Mouse (Mus musculus) cerebellum, adult 11-12 months (tissue): ENCODE results near the gene Tmem258.

ENCODE experiments used
- DNase-seq: peaks from one replicate; pipeline ENCODE4 v3.0.0; 2022

Gene Tmem258

GRCm38 (mm10) chr19:10224637-10225453 is 21.0 kb downstream of the Tmem258 start:
- no peak for DNase-seq

GRCm38 (mm10) chr19:10225767-10226166 is 22.0 kb downstream of the Tmem258 start:
- no peak for DNase-seq

- no peak for DNase-seq
These were observed 27.2 kb downstream of the Tmem258 start for GRCm38 (mm10) chr19:10231016-10231415.

- DNase-seq, result no peak
These were observed 28.1 kb downstream of the Tmem258 start for GRCm38 (mm10) chr19:10231871-10232270.

GRCm38 (mm10) chr19:10232327-10233017 is 28.7 kb downstream of the Tmem258 start:
- DNase-seq, result peak; percentile 26

- no peak for DNase-seq
These were observed 32.2 kb downstream of the Tmem258 start for GRCm38 (mm10) chr19:10235784-10236565.

GRCm38 (mm10) chr19:10238477-10238876 is 34.7 kb downstream of the Tmem258 start:
- DNase-seq, result no peak

- DNase-seq, result no peak
These were observed 35.6 kb downstream of the Tmem258 start for GRCm38 (mm10) chr19:10239419-10239818.

- no peak for DNase-seq
These were observed 36.3 kb downstream of the Tmem258 start for GRCm38 (mm10) chr19:10239975-10240653.

GRCm38 (mm10) chr19:10240654-10241305 is 37.0 kb downstream of the Tmem258 start, which contains the start of gene Myrf:
Gene Myrf, minus strand, starts transcription at chr19:10240748.
- peak; percentile 41 for DNase-seq

GRCm38 (mm10) chr19:10242916-10243315 is 39.1 kb downstream of the Tmem258 start:
- no peak for DNase-seq

- no peak for DNase-seq
These were observed 40.4 kb downstream of the Tmem258 start for GRCm38 (mm10) chr19:10244183-10244582.

GRCm38 (mm10) chr19:10247165-10247564 is 43.4 kb downstream of the Tmem258 start:
- no peak for DNase-seq

- no peak for DNase-seq
These were observed 44.3 kb downstream of the Tmem258 start for GRCm38 (mm10) chr19:10248128-10248527.
